Mouse (Mus musculus) liver, adult 2 months (tissue): ENCODE measurements around the gene Strn4. TPM values are rescaled to one million over a fixed set of nuclear protein-coding genes. Genes with fewer than 3 reads are reported as not detected.

Experiments used
- DNase-seq: peaks from one replicate; pipeline ENCODE4 v3.0.0-alpha.2; 2011; ENCODE audit warnings: low read depth, low spot score; ENCODE audit errors: extremely low read depth
- H3K27ac ChIP-seq: fragments of 200-500 bp; replicated peaks from 2 replicates; pipeline ENCODE4 v1.5.1; 2012; ENCODE audit warnings: low read depth, mild to moderate bottlenecking, control low read depth, inconsistent platforms, low read length; ENCODE audit not compliant: insufficient read depth
- H3K27me3 ChIP-seq: fragments of 200-500 bp; 2 replicates; pipeline ENCODE4 v1.6.1; 2012; ENCODE audit warnings: mild to moderate bottlenecking, moderate library complexity, low read length, inconsistent platforms; ENCODE audit not compliant: control insufficient read depth, insufficient read depth
- H3K36me3 ChIP-seq: fragments of 200-500 bp; 2 replicates; pipeline ENCODE4 v1.6.1; 2012; ENCODE audit warnings: low read length, inconsistent platforms; ENCODE audit not compliant: control insufficient read depth, insufficient read depth
- H3K4me1 ChIP-seq: fragments of 200-500 bp; 2 replicates; pipeline ENCODE4 v1.6.1; 2011; ENCODE audit warnings: low read length; ENCODE audit not compliant: control insufficient read depth, insufficient read depth
- H3K4me3 ChIP-seq: fragments of 200-500 bp; 2 replicates; pipeline ENCODE4 v1.5.1; 2011; ENCODE audit warnings: low read depth, mild to moderate bottlenecking, control low read depth, low read length, moderate library complexity; ENCODE audit not compliant: insufficient read depth
- H3K79me2 ChIP-seq: fragments of 200-500 bp; 2 replicates; pipeline ENCODE4 v1.6.1; 2012; ENCODE audit warnings: inconsistent platforms, mild to moderate bottlenecking, low read length, moderate library complexity; ENCODE audit not compliant: control insufficient read depth, insufficient read depth
- H3K9ac ChIP-seq: fragments of 200-500 bp; 2 replicates; pipeline ENCODE4 v1.6.1; 2012; ENCODE audit warnings: low read depth, mild to moderate bottlenecking, control low read depth, inconsistent platforms, low read length
- CTCF ChIP-seq: fragments of 200-500 bp; IDR thresholded peaks from 2 replicates; pipeline ENCODE4 v1.5.1; 2011; ENCODE audit warnings: low read depth, low read length, control low read depth
- POLR2A ChIP-seq: fragments of 200-500 bp; IDR thresholded peaks from 2 replicates; pipeline ENCODE4 v1.6.1; 2011; ENCODE audit warnings: low read length, control low read depth; ENCODE audit not compliant: insufficient read depth; ENCODE audit errors: extremely low read depth
- WGBS: fragments of 180-500 bp; shearing (Covaris S2); methylation state at CpG from one replicate; pipeline ENCODE4 v1.1.7; 2018; 5-methylcytosine and 5-hydroxymethylcytosine counted together
- polyA plus RNA-seq: library from polyadenylated mRNA; depleted of rRNA; stranded (reverse); fragments of >200 nt; gene quantifications from 2 replicates; pipeline ENCODE4 v1.2.3, GENCODE M21; 2012
- total RNA-seq: library from RNA; depleted of rRNA; stranded (reverse); fragments of >200 nt; gene quantifications from 2 replicates; pipeline ENCODE4 v1.2.3, GENCODE M21; 2014

Strn4 gene
- total and polyA plus RNA-seq, 2 experiments, result 18.7 to 52.7 TPM

DNA sequence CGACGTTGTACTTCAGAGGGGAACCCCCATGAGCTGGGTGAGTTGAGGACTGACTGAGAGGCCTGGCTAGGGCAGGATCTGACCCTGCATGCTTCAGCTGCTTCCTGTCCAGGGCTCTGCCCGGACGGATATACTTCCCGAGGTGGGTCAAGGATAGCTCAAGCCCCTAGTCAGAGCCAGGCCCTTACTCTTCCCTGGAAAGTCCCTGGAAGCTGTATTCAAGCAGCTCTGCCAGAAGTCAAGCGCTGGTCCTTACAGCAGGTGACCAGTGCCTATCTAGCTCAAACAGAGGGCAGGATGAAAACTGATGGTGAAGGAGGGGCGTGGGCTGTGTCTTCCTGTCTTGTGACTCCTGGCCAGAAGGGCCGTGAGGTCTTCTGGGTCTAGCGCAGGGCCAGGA lies 14.8 kb downstream of the Strn4 start:
- Histone ChIP-seq H3K36me3 (peaks cover 33% of the 10 kb centered on the region), H3K27ac (peak overlapping the region; percentile 44), H3K9ac (peak overlapping the region; percentile 42; the same call in 1 of the 2 replicates), H3K79me2 (no peaks in the 10 kb centered on the region), H3K4me3 (no peak overlapping the region), H3K27me3 (no peaks in the 10 kb centered on the region), H3K4me1 (no peaks in the 10 kb centered on the region)
- TF ChIP-seq POLR2A, result no peak
- no peak for TF ChIP-seq CTCF
- no peak for DNase-seq
- 76% methylated on average over 9 of the region's 9 CpGs for WGBS

DNA sequence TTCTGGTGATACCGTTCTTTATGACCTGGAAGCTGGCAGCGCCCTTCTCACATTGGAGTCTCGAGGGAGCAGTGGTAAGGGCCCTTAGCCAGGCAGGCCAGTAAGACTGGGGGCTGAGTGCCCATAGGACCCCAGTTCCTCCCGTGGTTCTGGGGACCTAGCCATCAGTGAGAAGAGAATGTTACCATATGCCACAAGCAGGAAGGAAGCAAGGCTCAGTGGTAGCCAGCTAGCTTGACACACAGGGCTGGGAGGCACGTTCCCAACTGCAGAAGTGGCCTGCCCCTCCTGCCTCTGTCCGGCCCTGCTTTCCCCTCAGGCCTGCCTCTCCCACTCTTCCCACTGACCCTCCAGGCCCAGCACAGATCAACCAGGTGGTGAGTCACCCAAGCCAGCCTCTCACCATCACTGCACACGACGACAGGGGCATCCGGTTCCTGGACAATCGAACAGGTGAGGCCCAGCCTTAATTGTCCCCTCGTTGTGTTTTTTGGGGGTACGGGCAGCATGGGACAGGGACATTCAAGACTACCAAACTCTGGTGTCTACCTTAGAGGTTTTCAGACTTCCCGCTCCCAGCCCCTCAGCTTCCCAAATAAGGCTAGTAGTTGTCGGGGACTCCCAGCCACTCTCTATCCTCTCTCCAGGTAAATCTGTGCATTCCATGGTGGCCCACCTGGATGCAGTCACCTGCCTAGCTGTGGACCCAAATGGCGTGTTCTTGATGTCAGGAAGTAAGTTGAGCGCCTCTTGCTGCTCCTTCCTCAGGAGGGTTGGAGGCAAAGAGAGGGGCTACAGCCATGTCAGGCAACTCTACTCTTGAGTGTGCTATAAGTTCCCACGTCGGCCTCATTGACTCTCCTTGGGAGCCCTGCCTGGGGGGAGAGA lies 22.5 kb downstream of the Strn4 start:
- peaks cover 10% of the 10 kb centered on the region; the same call in 1 of the 2 replicates for H3K36me3 ChIP-seq
- H3K4me1 ChIP-seq, result 0 out of 2 replicates have a peak, but pooled peaks cover 4% of the 10 kb centered on the region
- no peaks in the 10 kb centered on the region for H3K79me2 ChIP-seq
- no peak overlapping the region for H3K4me3 ChIP-seq
- H3K27ac ChIP-seq, result no peak overlapping the region
- no peaks in the 10 kb centered on the region for H3K27me3 ChIP-seq
- H3K9ac ChIP-seq, result no peak overlapping the region
- TF ChIP-seq CTCF (no peak), POLR2A (no peak)
- DNase-seq, result no peak
- WGBS, result 93% methylated on average over 18 of the region's 18 CpGs

DNA sequence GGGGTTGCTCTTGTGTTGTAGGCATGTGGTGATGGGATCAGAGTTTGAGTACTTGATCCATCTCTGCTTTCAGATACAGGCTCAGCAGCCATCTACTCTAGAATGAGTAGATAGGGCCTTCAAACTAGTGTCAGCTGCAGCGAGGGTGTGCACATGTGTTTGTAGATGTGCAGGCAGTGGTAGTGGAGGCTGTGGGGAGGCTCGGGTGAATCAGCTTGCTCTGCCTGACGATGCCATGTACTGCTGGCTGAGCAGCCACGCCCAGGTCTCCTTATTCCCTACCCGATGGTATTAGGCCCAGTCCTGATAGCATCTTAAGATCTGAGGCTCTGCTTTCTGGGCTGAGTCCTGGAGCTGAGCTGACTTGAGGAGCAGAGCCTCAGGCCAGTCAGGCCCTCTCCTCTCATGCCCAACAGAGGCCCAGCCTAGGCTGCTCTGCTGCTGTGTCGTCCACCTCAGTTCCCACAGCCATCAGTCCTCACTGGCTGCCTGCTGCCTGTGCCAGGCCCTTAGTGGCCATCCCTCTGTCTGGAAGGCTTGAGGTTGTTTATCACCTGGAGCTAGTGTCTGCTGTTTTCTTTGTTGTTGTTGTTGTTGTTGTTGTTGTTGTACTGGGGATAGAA lies 23.2 kb downstream of the Strn4 start:
- DNase-seq, result no peak
- TF ChIP-seq CTCF, result no peak
- no peak for TF ChIP-seq POLR2A
- Histone ChIP-seq H3K9ac (no peak overlapping the region), H3K4me1 (0 out of 2 replicates have a peak, but pooled peaks cover 4% of the 10 kb centered on the region), H3K79me2 (peaks cover 3% of the 10 kb centered on the region; the same call in 1 of the 2 replicates), H3K27me3 (no peaks in the 10 kb centered on the region), H3K4me3 (no peak overlapping the region), H3K27ac (no peak overlapping the region), H3K36me3 (peaks cover 8% of the 10 kb centered on the region; the same call in 1 of the 2 replicates)
- 90% methylated on average over 6 of the region's 6 CpGs for WGBS

DNA sequence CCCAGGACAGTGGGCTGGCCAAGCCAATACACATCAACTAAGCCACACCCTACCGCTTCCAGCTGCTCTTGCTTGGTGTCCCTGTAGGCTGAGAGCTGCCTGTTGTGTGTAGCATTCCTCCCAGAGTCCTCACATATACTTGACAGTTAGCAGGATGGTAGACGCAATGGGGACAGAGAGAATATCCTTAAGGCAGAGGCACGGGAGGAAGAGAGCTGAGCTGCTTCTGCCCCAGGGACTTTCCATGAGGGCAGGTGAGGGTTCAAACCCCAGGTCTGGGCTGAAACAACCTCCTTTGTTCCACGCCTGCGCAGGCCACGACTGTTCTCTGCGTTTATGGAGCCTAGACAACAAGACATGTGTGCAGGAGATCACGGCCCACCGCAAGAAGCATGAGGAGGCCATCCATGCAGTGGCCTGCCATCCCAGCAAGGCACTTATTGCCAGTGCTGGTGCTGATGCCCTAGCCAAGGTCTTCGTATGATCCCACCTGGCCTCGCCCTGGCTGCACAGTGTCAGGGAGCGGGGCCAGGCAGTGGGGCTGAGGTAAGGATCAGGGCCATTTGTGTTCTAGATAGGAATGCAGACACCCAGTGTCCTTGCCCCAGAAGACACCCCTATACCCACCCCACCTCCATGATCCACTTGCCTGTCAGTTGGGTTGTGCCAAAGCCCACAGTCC lies 23.9 kb downstream of the Strn4 start:
- TF ChIP-seq CTCF (no peak), POLR2A (no peak)
- peaks cover 3% of the 10 kb centered on the region; the same call in 1 of the 2 replicates for H3K36me3 ChIP-seq
- H3K4me1 ChIP-seq, result 0 out of 2 replicates have a peak, but pooled peaks cover 4% of the 10 kb centered on the region
- H3K79me2 ChIP-seq, result peaks cover 3% of the 10 kb centered on the region; the same call in 1 of the 2 replicates
- H3K27ac ChIP-seq, result no peak overlapping the region
- WGBS, result 95% methylated on average over 12 of the region's 12 CpGs
- H3K9ac ChIP-seq, result no peak overlapping the region
- no peak overlapping the region for H3K4me3 ChIP-seq
- no peaks in the 10 kb centered on the region for H3K27me3 ChIP-seq
- no peak for DNase-seq

DNA sequence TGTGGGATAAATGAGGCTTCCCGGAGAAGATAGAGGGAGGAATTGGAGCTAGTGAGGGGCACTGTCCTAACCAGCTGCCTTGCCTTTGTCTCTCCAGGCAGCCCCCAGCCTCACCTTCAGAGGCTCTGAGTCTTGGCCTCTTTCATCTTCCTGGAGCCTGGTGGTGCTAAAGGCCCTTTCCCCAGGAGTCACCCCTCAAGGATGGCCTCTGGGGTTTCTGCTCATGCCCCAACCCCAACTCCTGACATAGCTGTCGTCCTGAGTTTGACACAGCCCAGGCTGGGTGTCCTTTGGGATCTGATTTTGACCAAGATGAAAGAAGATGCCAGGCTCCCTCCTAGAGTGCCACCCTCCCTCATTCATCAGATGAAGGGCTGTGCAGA lies 24.4 kb downstream of the Strn4 start:
- peaks cover 3% of the 10 kb centered on the region; the same call in 1 of the 2 replicates for H3K79me2 ChIP-seq
- no peak for DNase-seq
- no peaks in the 10 kb centered on the region for H3K27me3 ChIP-seq
- TF ChIP-seq CTCF (no peak), POLR2A (no peak)
- H3K9ac ChIP-seq, result no peak overlapping the region
- H3K27ac ChIP-seq, result no peak overlapping the region
- 89% methylated on average over 2 of the region's 2 CpGs for WGBS
- no peaks in the 10 kb centered on the region for H3K36me3 ChIP-seq
- no peak overlapping the region for H3K4me3 ChIP-seq
- 0 out of 2 replicates have a peak, but pooled peaks cover 4% of the 10 kb centered on the region for H3K4me1 ChIP-seq
